Mouse (Mus musculus): ENCODE measurements around the gene Il15.

GRCm38 (mm10) chr8:82317446-82317845 lies 85.6 kb downstream of the Il15 start:
- TF ChIP-seq CTCF (IDR thresholded peaks at IDR 0.05; ENCODE audit: borderline replicate concordance, extremely low read depth, insufficient read depth, insufficient read length): no peak
- TF ChIP-seq POLR2A (IDR thresholded peaks at IDR 0.05; ENCODE audit: borderline replicate concordance, extremely low read depth, insufficient read depth, insufficient read length, poor library complexity, severe bottlenecking): no peak
